Mouse (Mus musculus): ENCODE data around the gene Capn7. TPM values are rescaled to one million over a fixed set of nuclear protein-coding genes. Genes with fewer than 3 reads are reported as not detected.
A peak's percentile ranks its signal among the peaks of the same experiment; 100 is the strongest.

The Capn7 gene
- 37.0 and 43.3 TPM in 2 replicates for polyA plus RNA-seq (2014; fragmentation: Nextera tagmentation; extraction: Ambion mirVana)

DNA sequence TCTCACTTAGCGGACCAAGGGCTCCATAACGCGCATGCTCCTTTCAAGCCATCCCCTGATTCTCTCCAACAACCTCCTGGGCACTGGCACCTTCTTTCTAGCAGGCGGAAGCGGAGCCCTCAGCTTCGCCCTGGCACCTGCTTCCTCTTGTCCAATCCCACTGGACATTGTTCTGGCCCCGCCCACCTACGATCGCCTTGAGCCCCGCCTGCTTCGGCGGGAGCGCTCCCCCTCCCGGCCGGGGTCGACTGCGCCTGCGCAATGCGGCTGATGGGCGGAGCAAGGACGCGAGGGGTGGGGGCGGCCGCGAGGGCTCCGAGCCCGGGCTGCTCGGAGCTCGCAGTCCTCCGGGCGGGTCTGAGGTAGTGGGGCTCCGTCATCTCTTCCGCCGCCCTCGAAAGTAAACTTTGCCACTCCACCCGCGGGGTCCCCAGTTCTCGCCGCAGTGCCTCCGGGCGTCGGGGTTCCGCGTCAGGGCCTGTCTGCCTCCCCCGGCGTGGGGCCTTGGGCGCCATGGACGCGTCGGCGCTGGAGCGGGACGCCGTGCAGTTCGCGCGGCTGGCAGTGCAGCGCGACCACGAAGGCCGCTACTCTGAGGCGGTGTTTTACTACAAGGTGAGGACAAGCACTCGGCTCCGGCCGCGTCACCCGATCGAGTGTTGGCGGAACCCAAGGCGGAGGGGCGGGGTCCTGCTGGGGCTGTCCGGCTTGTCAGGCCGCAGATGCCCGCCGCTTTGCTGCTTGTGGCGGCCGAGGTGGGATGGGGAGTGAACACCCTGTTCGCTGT lies at the start of gene Capn7:
TSS of gene Capn7 (plus strand) at position 270 of the 787 bp plus-strand sequence.
- Histone ChIP-seq H3K9me3 (ENCODE audit: control insufficient read depth, low read length) (no peaks in the 10 kb centered on the region), H3K4me2 (ENCODE audit: low read length) (peak within 1 kb of the TSS; percentile 61), H3K27ac (ENCODE audit: low read depth) (peak within 1 kb of the TSS; percentile 95), H3K27me3 (replicated peaks; ENCODE audit: control insufficient read depth, insufficient read depth, low read length) (no peaks in the 10 kb centered on the region), H3K36me3 (ENCODE audit: control insufficient read depth, insufficient read depth, low read length) (peaks cover 12% of the 10 kb centered on the region), H3K4me1 (replicated peaks; ENCODE audit: control insufficient read depth, insufficient read depth, low read length) (0 out of 2 replicates have a peak, but pooled peaks cover 3% of the 10 kb centered on the region), H3K4me3 (ENCODE audit: low read depth, low read length) (peak within 1 kb of the TSS; percentile 86), H3K9ac (ENCODE audit: low read length) (peak within 1 kb of the TSS; percentile 80)
- peak; percentile 99 for DNase-seq (ENCODE audit: low spot score)
- WGBS, result under 1% methylated on average over 78 of the region's 78 CpGs
- peak; percentile 98 for ATAC-seq (replicated peaks; ENCODE audit: low FRiP score, low TSS enrichment, low read depth)

DNA sequence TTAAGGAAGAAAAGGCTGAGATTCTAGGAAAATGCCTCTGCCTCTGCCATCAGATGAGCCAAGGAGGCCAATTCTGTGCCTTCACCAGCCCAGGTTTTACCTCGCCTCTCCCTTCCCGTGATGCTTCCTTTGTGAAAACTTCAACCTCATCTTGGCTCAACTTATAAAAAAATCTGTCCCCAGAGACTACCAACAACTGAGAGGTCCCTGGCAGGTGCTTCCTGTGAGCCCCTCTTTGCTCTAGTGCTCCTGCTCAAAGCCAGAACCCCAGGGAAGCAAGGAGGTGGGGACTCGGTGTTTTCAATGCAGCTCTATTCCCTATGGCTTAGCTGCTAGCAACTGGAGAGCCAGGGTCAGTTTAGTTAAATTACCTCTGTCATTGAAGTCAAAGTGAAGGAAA lies 23.2 kb upstream of the Capn7 start:
- Histone ChIP-seq H3K9ac (ENCODE audit: low read length) (no peak overlapping the region), H3K36me3 (ENCODE audit: control insufficient read depth, insufficient read depth, low read length) (no peaks in the 10 kb centered on the region), H3K4me3 (ENCODE audit: low read depth, low read length) (no peak overlapping the region), H3K4me2 (ENCODE audit: low read length) (no peak overlapping the region), H3K27ac (ENCODE audit: low read depth) (no peak overlapping the region), H3K9me3 (ENCODE audit: control insufficient read depth, low read length) (no peaks in the 10 kb centered on the region), H3K4me1 (replicated peaks; ENCODE audit: control insufficient read depth, insufficient read depth, low read length) (no peaks in the 10 kb centered on the region), H3K27me3 (replicated peaks; ENCODE audit: control insufficient read depth, insufficient read depth, low read length) (no peaks in the 10 kb centered on the region)
- no peak for ATAC-seq (replicated peaks; ENCODE audit: low FRiP score, low TSS enrichment, low read depth)
- WGBS, result 55% methylated on average over 3 of the region's 3 CpGs
- no peak for DNase-seq (ENCODE audit: low spot score)

DNA sequence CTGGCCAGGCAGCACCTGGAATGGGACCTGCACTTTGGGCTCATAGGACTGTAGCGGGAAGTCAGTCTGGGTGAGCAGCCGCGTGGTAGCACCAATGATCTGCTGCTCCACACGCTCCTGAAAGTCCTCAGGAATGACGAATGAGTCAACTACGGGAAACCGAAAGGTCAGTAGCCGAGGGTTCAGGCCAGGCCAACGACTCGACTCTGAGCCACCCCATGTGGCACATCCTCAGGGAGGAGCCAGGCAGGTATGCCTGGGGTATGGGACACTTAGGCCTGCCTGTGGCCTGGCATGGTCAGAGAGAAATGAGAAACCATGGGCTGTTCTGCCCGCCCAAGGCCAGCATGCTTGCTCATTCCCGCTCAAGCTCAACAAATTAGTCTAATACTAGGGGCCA lies 19.8 kb upstream of the Capn7 start:
- ATAC-seq (replicated peaks; ENCODE audit: low FRiP score, low TSS enrichment, low read depth), result no peak
- Histone ChIP-seq H3K4me1 (replicated peaks; ENCODE audit: control insufficient read depth, insufficient read depth, low read length) (no peaks in the 10 kb centered on the region), H3K36me3 (ENCODE audit: control insufficient read depth, insufficient read depth, low read length) (no peaks in the 10 kb centered on the region), H3K9me3 (ENCODE audit: control insufficient read depth, low read length) (no peaks in the 10 kb centered on the region), H3K27me3 (replicated peaks; ENCODE audit: control insufficient read depth, insufficient read depth, low read length) (no peaks in the 10 kb centered on the region), H3K4me2 (ENCODE audit: low read length) (no peak overlapping the region), H3K27ac (ENCODE audit: low read depth) (no peak overlapping the region), H3K4me3 (ENCODE audit: low read depth, low read length) (no peak overlapping the region), H3K9ac (ENCODE audit: low read length) (no peak overlapping the region)
- 59% methylated on average over 12 of the region's 12 CpGs for WGBS
- DNase-seq (ENCODE audit: low spot score), result no peak

DNA sequence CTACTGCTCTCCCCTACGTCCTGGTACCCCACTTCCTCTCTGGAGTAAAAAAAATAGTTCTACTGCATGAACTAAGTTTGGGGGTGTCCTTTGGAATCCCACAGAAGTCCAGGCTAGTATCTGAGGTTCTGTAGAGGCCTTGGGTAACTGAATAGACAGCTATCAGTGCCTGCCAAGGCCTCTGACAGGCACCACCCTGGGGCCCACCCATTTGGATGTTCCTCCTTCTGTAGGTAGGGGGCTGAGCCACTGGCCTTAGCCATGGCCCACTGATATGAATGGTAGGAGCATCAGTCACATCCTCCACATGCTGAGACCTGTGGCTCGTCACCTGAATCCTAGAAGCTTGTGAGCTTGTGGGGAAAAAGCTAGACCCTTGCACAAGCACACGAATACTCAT lies 18.7 kb upstream of the Capn7 start:
- Histone ChIP-seq H3K36me3 (ENCODE audit: control insufficient read depth, insufficient read depth, low read length) (no peaks in the 10 kb centered on the region), H3K4me2 (ENCODE audit: low read length) (no peak overlapping the region), H3K9me3 (ENCODE audit: control insufficient read depth, low read length) (no peaks in the 10 kb centered on the region), H3K4me1 (replicated peaks; ENCODE audit: control insufficient read depth, insufficient read depth, low read length) (no peaks in the 10 kb centered on the region), H3K27me3 (replicated peaks; ENCODE audit: control insufficient read depth, insufficient read depth, low read length) (no peaks in the 10 kb centered on the region), H3K27ac (ENCODE audit: low read depth) (no peak overlapping the region), H3K9ac (ENCODE audit: low read length) (no peak overlapping the region), H3K4me3 (ENCODE audit: low read depth, low read length) (no peak overlapping the region)
- DNase-seq (ENCODE audit: low spot score) (no peak), ATAC-seq (replicated peaks; ENCODE audit: low FRiP score, low TSS enrichment, low read depth) (no peak)
- WGBS, result 77% methylated on average over 3 of the region's 3 CpGs

DNA sequence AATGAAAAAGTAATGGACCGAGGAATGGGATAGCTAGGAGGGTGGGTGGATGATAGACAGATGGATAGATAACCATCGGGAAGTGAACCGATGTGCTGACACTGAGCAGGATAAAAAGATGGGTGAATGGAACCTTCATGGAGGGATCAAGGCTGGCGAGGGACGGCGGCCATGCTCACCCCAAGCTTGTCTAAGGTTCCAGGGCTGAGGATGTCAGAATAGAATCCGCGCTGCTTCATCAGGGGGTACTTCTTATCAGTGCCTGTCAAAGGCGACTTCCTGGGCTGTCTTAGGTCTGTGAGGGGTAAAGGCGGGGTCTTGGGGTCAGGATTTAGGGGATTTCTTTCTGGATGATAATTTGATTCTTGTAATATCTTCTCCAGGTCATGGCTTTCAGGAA lies 16.9 kb upstream of the Capn7 start:
- Histone ChIP-seq H3K27ac (ENCODE audit: low read depth) (no peak overlapping the region), H3K4me2 (ENCODE audit: low read length) (no peak overlapping the region), H3K36me3 (ENCODE audit: control insufficient read depth, insufficient read depth, low read length) (no peaks in the 10 kb centered on the region), H3K9ac (ENCODE audit: low read length) (no peak overlapping the region), H3K4me3 (ENCODE audit: low read depth, low read length) (no peak overlapping the region), H3K9me3 (ENCODE audit: control insufficient read depth, low read length) (no peaks in the 10 kb centered on the region), H3K4me1 (replicated peaks; ENCODE audit: control insufficient read depth, insufficient read depth, low read length) (no peaks in the 10 kb centered on the region), H3K27me3 (replicated peaks; ENCODE audit: control insufficient read depth, insufficient read depth, low read length) (no peaks in the 10 kb centered on the region)
- ATAC-seq (replicated peaks; ENCODE audit: low FRiP score, low TSS enrichment, low read depth) (no peak), DNase-seq (ENCODE audit: low spot score) (no peak)
- WGBS, result 85% methylated on average over 10 of the region's 10 CpGs

DNA sequence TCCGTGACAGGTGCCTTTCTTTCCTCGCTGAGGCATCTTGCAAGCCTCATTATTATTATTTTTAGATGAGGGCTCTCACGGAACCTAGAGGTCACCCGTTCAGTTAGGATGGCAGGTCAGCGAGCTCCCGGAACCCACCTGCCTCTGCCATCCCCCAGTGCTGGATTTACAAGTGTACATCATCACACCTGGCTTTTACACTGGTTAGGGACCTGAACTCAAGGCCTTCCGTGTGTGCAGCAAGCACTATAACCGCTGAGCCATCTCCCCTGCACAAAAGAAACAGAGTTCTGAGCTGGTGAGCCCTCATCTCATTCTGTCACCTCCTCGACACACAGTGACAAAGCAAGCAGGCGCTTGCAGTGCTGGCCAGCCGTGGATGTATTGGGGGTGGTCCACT lies 15.3 kb upstream of the Capn7 start:
- Histone ChIP-seq H3K4me2 (ENCODE audit: low read length) (no peak overlapping the region), H3K9me3 (ENCODE audit: control insufficient read depth, low read length) (no peaks in the 10 kb centered on the region), H3K9ac (ENCODE audit: low read length) (no peak overlapping the region), H3K4me1 (replicated peaks; ENCODE audit: control insufficient read depth, insufficient read depth, low read length) (no peaks in the 10 kb centered on the region), H3K27me3 (replicated peaks; ENCODE audit: control insufficient read depth, insufficient read depth, low read length) (no peaks in the 10 kb centered on the region), H3K27ac (ENCODE audit: low read depth) (no peak overlapping the region), H3K36me3 (ENCODE audit: control insufficient read depth, insufficient read depth, low read length) (no peaks in the 10 kb centered on the region), H3K4me3 (ENCODE audit: low read depth, low read length) (no peak overlapping the region)
- WGBS, result 86% methylated on average over 11 of the region's 11 CpGs
- ATAC-seq (replicated peaks; ENCODE audit: low FRiP score, low TSS enrichment, low read depth), result no peak
- DNase-seq (ENCODE audit: low spot score), result no peak

DNA sequence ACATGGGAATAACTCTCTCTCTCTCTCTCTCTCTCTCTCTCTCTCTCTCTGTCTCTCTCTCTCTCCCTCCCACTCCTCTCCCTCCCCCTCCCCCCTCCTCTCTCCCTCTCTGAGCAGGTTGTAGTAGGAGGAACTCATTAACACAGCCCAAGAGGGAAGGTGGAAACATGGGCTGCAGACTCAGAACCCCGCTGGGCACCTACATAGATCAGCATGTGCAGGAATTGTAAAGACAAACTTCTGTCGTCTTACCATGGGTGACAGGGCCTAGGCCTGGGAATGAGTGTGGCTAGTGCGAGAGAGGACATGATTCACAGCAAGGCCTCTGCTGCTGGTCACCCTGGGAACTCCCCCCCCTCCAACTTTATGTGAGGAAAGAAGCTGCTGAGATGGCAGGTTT lies 14.2 kb upstream of the Capn7 start:
- Histone ChIP-seq H3K27ac (ENCODE audit: low read depth) (no peak overlapping the region), H3K4me2 (ENCODE audit: low read length) (no peak overlapping the region), H3K9ac (ENCODE audit: low read length) (no peak overlapping the region), H3K9me3 (ENCODE audit: control insufficient read depth, low read length) (no peaks in the 10 kb centered on the region), H3K4me1 (replicated peaks; ENCODE audit: control insufficient read depth, insufficient read depth, low read length) (no peaks in the 10 kb centered on the region), H3K27me3 (replicated peaks; ENCODE audit: control insufficient read depth, insufficient read depth, low read length) (no peaks in the 10 kb centered on the region), H3K4me3 (ENCODE audit: low read depth, low read length) (no peak overlapping the region), H3K36me3 (ENCODE audit: control insufficient read depth, insufficient read depth, low read length) (no peaks in the 10 kb centered on the region)
- ATAC-seq (replicated peaks; ENCODE audit: low FRiP score, low TSS enrichment, low read depth), result no peak
- WGBS, result 85% methylated on average over 3 of the region's 3 CpGs
- DNase-seq (ENCODE audit: low spot score), result no peak

DNA sequence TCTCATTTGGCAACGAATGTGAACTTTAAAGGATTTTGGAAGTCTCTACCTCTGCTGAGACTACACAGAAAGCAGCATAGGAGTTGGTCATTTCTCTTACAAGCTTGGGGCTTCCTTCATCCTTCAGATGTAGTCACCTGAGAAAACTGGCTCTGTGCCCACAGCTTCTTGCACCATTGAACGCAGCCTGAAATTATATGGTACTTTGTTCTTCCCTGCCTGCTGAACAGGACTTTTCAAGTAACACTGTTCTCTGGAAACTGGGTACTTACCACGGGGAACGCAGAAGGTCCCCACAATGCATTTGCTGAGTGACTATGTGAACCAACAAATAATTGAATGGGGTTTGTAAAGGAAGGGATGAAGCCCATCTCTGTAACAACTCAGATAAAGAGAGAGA lies 13.2 kb upstream of the Capn7 start:
- H3K27ac ChIP-seq (ENCODE audit: low read depth), result no peak overlapping the region
- WGBS, result 82% methylated on average over 4 of the region's 4 CpGs
- DNase-seq (ENCODE audit: low spot score), result no peak
- H3K9ac ChIP-seq (ENCODE audit: low read length), result no peak overlapping the region
- H3K4me3 ChIP-seq (ENCODE audit: low read depth, low read length), result peak overlapping the region; percentile 32; the same call in 1 of the 2 replicates
- H3K4me1 ChIP-seq (replicated peaks; ENCODE audit: control insufficient read depth, insufficient read depth, low read length), result no peaks in the 10 kb centered on the region
- no peaks in the 10 kb centered on the region for H3K36me3 ChIP-seq (ENCODE audit: control insufficient read depth, insufficient read depth, low read length)
- H3K4me2 ChIP-seq (ENCODE audit: low read length), result peak overlapping the region; percentile 59
- H3K27me3 ChIP-seq (replicated peaks; ENCODE audit: control insufficient read depth, insufficient read depth, low read length), result no peaks in the 10 kb centered on the region
- ATAC-seq (replicated peaks; ENCODE audit: low FRiP score, low TSS enrichment, low read depth), result no peak
- no peaks in the 10 kb centered on the region for H3K9me3 ChIP-seq (ENCODE audit: control insufficient read depth, low read length)

Measured in intestine, embryonic 14.5 days (tissue).